11 mouse cellular contexts compared by ENCODE assay signal in the genomic region with DNA sequence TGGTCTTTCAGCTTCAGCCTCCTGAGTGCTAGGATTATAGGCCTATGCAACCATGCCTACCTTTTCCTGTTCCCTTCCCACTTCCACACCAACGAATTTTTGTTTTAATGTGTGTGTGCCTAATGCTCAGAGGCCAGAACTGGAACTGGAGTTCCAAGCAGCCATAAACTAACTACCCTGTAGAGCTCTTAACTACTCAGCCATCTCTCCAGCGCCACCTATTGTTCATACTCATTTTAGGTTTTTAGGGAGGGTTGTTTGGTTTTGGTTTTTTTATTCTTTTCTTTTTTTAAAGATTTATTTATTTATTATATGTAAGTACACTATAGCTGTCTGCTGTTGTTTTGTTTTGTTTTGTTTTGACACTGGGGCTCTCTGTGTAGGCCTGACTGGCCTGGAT. TPM values are rescaled to one million over a fixed set of nuclear protein-coding genes. Genes with fewer than 3 reads are reported as not detected.
DNase-seq lines count a peak whose midpoint lies in the region; ATAC-seq lines count a peak whose summit lies in the region.
"Had no signal": no experiment of that assay in that cellular context is flagged by ENCODE, and none has a peak within 500 bp of the region (broad histone marks: within the 10 kb centered on the region; RNA-seq: fewer than 3 reads in every experiment).

No protein-coding gene starts in this region.

- intact Hi-C loops in gastrocnemius, postnatal 36 days (cut with DNase I) = no loop called here

- H3K4me2 ChIP-seq in forebrain, embryonic 15.5 days (replicated peaks) = no peak overlapping the region
- H3K4me2 ChIP-seq: neural tube, embryonic 12.5 days had no signal

- H3K4me3 ChIP-seq in forebrain, embryonic 15.5 days = no peak overlapping the region
- H3K4me3 ChIP-seq: neural tube, embryonic 12.5 days had no signal

- WGBS in forebrain, embryonic 15.5 days = 33% methylated on average over 2 of the region's 2 CpGs

- H3K27ac ChIP-seq in forebrain, embryonic 15.5 days (replicated peaks) = no peak overlapping the region
- H3K27ac ChIP-seq: neural tube, embryonic 12.5 days had no signal

- no peaks in the 10 kb centered on the region for H3K36me3 ChIP-seq in forebrain, embryonic 15.5 days
- H3K36me3 ChIP-seq: neural tube, embryonic 12.5 days had no signal

- no peaks in the 10 kb centered on the region for H3K27me3 ChIP-seq in forebrain, embryonic 15.5 days

- H3K4me1 ChIP-seq in forebrain, embryonic 15.5 days = no peaks in the 10 kb centered on the region
- H3K4me1 ChIP-seq: neural tube, embryonic 12.5 days had no signal

- no peak for ATAC-seq in forebrain, embryonic 15.5 days (replicated peaks)

- H3K9ac ChIP-seq in forebrain, embryonic 15.5 days (replicated peaks) = no peak overlapping the region
- H3K9ac ChIP-seq: neural tube, embryonic 12.5 days had no signal

- DNase-seq in heart, adult 18-20 months = peak; percentile 14 to 58
- no peak for DNase-seq in heart, adult 9 months (ENCODE audit: low spot score in 2 of 2)
- peak; percentile 35 for DNase-seq in testis, postnatal 10 days (ENCODE audit: low spot score)
- DNase-seq in testis, postnatal 14 days (ENCODE audit: low spot score) = no peak
- peak; percentile 34 for DNase-seq in embryo, embryonic 11 days
- no peak for DNase-seq in urinary bladder, adult 18-20 months (ENCODE audit: low spot score in 2 of 2)
- no peak for DNase-seq in gastrocnemius, postnatal 36 days
- DNase-seq: thymus, postnatal 36 days had no signal

- H3K9me3 ChIP-seq in forebrain, embryonic 15.5 days = 0 out of 2 replicates have a peak, but pooled peaks cover 3% of the 10 kb centered on the region
- H3K9me3 ChIP-seq: neural tube, embryonic 12.5 days had no signal

RNA-seq across cellular contexts. Expression of a gene that starts 8.2 kb away (rescaled TPM):
- total RNA-seq in heart, adult 18-20 months (2021) = under 1 TPM in 1 of 2 experiments, not detected in 1; 0.41 TPM
- polyA plus RNA-seq in forebrain, embryonic 15.5 days (2015; fragmentation: Nextera tagmentation; extraction: Ambion mirVana) = 0.32 TPM in 1 of 2 replicates, not detected in the other
- not detected for total RNA-seq in gastrocnemius, postnatal 36 days (2021)
- polyA plus RNA-seq: limb, embryonic 11.5 days had no signal

RNA-seq across cellular contexts. Expression of a gene that starts 9.0 kb away (rescaled TPM):
- 1 to 10 TPM in 1 of 2 experiments, under 1 TPM in 1; 0.69 to 1.0 TPM for total RNA-seq in heart, adult 18-20 months (2021)
- 0.62 and 0.80 TPM in 2 replicates for polyA plus RNA-seq in forebrain, embryonic 15.5 days (2015; fragmentation: Nextera tagmentation; extraction: Ambion mirVana)
- not detected for total RNA-seq in gastrocnemius, postnatal 36 days (2021)

RNA-seq across cellular contexts. Expression of a gene that starts 22.2 kb away (rescaled TPM):
- under 1 TPM in 1 of 2 experiments, not detected in 1; 0.94 TPM for total RNA-seq in heart, adult 18-20 months (2021)
- polyA plus RNA-seq in forebrain, embryonic 15.5 days (2015; fragmentation: Nextera tagmentation; extraction: Ambion mirVana) = not detected in 2 replicates
- total RNA-seq in gastrocnemius, postnatal 36 days (2021) = not detected
- polyA plus RNA-seq: limb, embryonic 11.5 days; neural tube, embryonic 12.5 days had no signal

RNA-seq across cellular contexts. Expression of a gene that starts 22.8 kb away (rescaled TPM):
- 1 to 10 TPM in 1 of 2 experiments, under 1 TPM in 1; 0.80 to 1.4 TPM for total RNA-seq in heart, adult 18-20 months (2021)
- 0.27 and 0.41 TPM in 2 replicates for polyA plus RNA-seq in forebrain, embryonic 15.5 days (2015; fragmentation: Nextera tagmentation; extraction: Ambion mirVana)
- total RNA-seq in gastrocnemius, postnatal 36 days (2021) = under 1 TPM; 0.10 to 0.15 TPM

RNA-seq across cellular contexts. Expression of a gene that starts 39.5 kb away (rescaled TPM):
- 1 to 10 TPM; 2.4 to 3.0 TPM for total RNA-seq in heart, adult 18-20 months (2021)
- polyA plus RNA-seq in forebrain, embryonic 15.5 days (2015; fragmentation: Nextera tagmentation; extraction: Ambion mirVana) = 1.2 TPM in 2 replicates
- total RNA-seq in gastrocnemius, postnatal 36 days (2021) = 1 to 10 TPM; 1.4 to 2.2 TPM

Comparison
In these comparisons a context has a peak if more than half of its experiments do, and no peak if none do; other contexts are left out.
1. DNase-seq: peak in heart, adult 18-20 months (2 of 2), testis, postnatal 10 days (single experiment) and embryo, embryonic 11 days (single experiment); none in heart, adult 9 months (0 of 2), testis, postnatal 14 days (single experiment), urinary bladder, adult 18-20 months (0 of 2) and gastrocnemius, postnatal 36 days (0 of 2).